Mouse (Mus musculus) intestine, embryonic 14.5 days (tissue): ENCODE results near the gene D630039A03Rik. TPM values are rescaled to one million over a fixed set of nuclear protein-coding genes. Genes with fewer than 3 reads are reported as not detected.

ENCODE experiments used
- polyA plus RNA-seq: library from polyadenylated mRNA; unstranded; fragments of >200 nt; fragmentation: Nextera tagmentation; extraction: Ambion mirVana; gene quantifications from 2 replicates; pipeline ENCODE4 v1.2.1, GENCODE M21; 2014

Gene D630039A03Rik
- polyA plus RNA-seq, 1 experiment from 2014 or later: 6.1 TPM

Other genes with a start within 250 kb of the D630039A03Rik start
- 27.7 and 28.2 TPM in 2 replicates for gene Akap2, start 198.6 kb downstream of the D630039A03Rik start, polyA plus RNA-seq
- 551 and 575 TPM in 2 replicates for gene Txn1, start 40.1 kb upstream of the D630039A03Rik start, polyA plus RNA-seq
- gene Txndc8, start 92.8 kb upstream of the D630039A03Rik start, polyA plus RNA-seq: not detected in 2 replicates